16 mouse cellular contexts compared by ENCODE assay signal in the genomic region with DNA sequence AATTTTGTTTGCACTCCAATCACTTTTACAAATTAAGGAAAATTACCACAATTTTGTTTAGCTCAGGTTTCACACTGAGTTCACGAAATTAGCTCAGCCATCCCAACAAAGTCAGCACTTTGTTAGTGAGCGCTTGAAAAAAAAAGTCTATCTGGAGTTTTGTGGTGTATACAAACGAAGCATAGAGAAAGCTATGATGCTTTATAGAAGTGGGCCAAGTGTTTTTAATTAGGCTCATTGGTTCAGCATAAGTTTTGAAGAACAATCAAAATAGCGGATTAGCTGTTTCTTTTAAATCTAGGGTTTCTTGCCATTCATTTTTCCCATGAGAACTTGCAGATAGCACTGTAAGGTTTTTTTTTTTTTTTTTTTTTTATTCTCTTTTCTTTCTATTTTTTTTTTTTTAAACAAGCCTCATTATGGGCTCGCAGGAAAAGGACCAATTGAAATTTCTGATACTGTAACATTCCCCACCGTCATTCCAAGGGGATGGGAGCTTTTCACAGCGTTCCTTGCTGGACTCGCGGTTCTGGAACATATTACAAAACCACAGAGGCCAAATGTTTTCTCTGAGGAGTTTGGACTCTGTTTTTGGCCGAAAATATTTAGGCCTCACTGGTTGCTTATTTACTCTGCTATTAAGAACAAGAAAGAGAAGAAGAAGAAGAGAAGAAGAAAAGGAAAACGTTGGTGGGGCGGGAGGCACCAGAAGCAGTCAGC.
DNase-seq lines count a peak whose midpoint lies in the region; ATAC-seq lines count a peak whose summit lies in the region.
"Had no signal": no experiment of that assay in that cellular context is flagged by ENCODE, and none has a peak within 500 bp of the region (broad histone marks: within the 10 kb centered on the region; RNA-seq: fewer than 3 reads in every experiment).

No protein-coding gene starts in this region.

- ATAC-seq in embryonic facial prominence, embryonic 13.5 days (ENCODE audit: insufficient number of reproducible peaks, insufficient read depth, low FRiP score, low TSS enrichment, low read depth), result no peak
- no peak for ATAC-seq in limb, embryonic 13.5 days (ENCODE audit: low FRiP score, low read depth)
- ATAC-seq in midbrain, embryonic 11.5 days (ENCODE audit: low FRiP score), result no peak
- ATAC-seq: hindbrain, postnatal 0 days; midbrain, embryonic 16.5 days had no signal

- no peaks in the 10 kb centered on the region for H3K36me3 ChIP-seq in embryonic facial prominence, embryonic 13.5 days
- peaks cover 8% of the 10 kb centered on the region for H3K36me3 ChIP-seq in limb, embryonic 13.5 days
- H3K36me3 ChIP-seq in midbrain, embryonic 11.5 days (ENCODE audit: control insufficient read depth, insufficient read depth, low read length), result no peaks in the 10 kb centered on the region
- H3K36me3 ChIP-seq: heart, embryonic 15.5 days; limb, embryonic 15.5 days had no signal

- H3K9ac ChIP-seq in embryonic facial prominence, embryonic 13.5 days, result no peak overlapping the region
- no peak overlapping the region for H3K9ac ChIP-seq in limb, embryonic 13.5 days
- H3K9ac ChIP-seq in midbrain, embryonic 11.5 days (ENCODE audit: low read length), result no peak overlapping the region
- H3K9ac ChIP-seq: heart, embryonic 15.5 days; limb, embryonic 15.5 days; lung, embryonic 14.5 days had no signal

- 30% methylated on average over 12 of the region's 12 CpGs for WGBS in embryonic facial prominence, embryonic 13.5 days
- 48% methylated on average over 12 of the region's 12 CpGs for WGBS in limb, embryonic 13.5 days
- WGBS in midbrain, embryonic 11.5 days, result 82% methylated on average over 12 of the region's 12 CpGs

- peak overlapping the region; percentile 31 for H3K4me2 ChIP-seq in embryonic facial prominence, embryonic 13.5 days
- no peak overlapping the region for H3K4me2 ChIP-seq in limb, embryonic 13.5 days (replicated peaks)
- no peak overlapping the region for H3K4me2 ChIP-seq in midbrain, embryonic 11.5 days
- H3K4me2 ChIP-seq: heart, embryonic 15.5 days; limb, embryonic 15.5 days; lung, embryonic 14.5 days had no signal

- peak overlapping the region; percentile 80 for H3K27ac ChIP-seq in embryonic facial prominence, embryonic 13.5 days
- 0 out of 2 replicates have a peak overlapping the region, but pooled peaks have one; percentile 4 for H3K27ac ChIP-seq in limb, embryonic 13.5 days
- H3K27ac ChIP-seq in midbrain, embryonic 11.5 days (ENCODE audit: low read depth, low read length), result no peak overlapping the region
- H3K27ac ChIP-seq: heart, embryonic 15.5 days; hindbrain, postnatal 0 days; limb, embryonic 15.5 days had no signal

- H3K4me1 ChIP-seq in embryonic facial prominence, embryonic 13.5 days, result peaks cover 30% of the 10 kb centered on the region
- peaks cover 43% of the 10 kb centered on the region for H3K4me1 ChIP-seq in limb, embryonic 13.5 days
- H3K4me1 ChIP-seq in midbrain, embryonic 11.5 days (ENCODE audit: control insufficient read depth, insufficient read depth, low read length), result no peaks in the 10 kb centered on the region

- no peaks in the 10 kb centered on the region for H3K9me3 ChIP-seq in embryonic facial prominence, embryonic 13.5 days
- H3K9me3 ChIP-seq in limb, embryonic 13.5 days, result no peaks in the 10 kb centered on the region
- no peaks in the 10 kb centered on the region for H3K9me3 ChIP-seq in midbrain, embryonic 11.5 days (ENCODE audit: control insufficient read depth, low read length)
- H3K9me3 ChIP-seq: heart, embryonic 15.5 days; limb, embryonic 15.5 days had no signal

- peak; percentile 65 for DNase-seq in gastrocnemius, adult 18-20 months (ENCODE audit: low spot score)
- DNase-seq in gastrocnemius, postnatal 10 days, result no peak
- DNase-seq in kidney, postnatal 10 days, result peak; percentile 28
- DNase-seq in kidney, adult 18-20 months, result no peak
- DNase-seq in midbrain, embryonic 11.5 days (ENCODE audit: low spot score, missing footprints), result no peak
- no peak for DNase-seq in layer of hippocampus, postnatal 36 days
- DNase-seq: adrenal gland, postnatal 36 days; kidney, postnatal 4 days; lung, embryonic 14.5 days had no signal

- no peak overlapping the region for H3K4me3 ChIP-seq in embryonic facial prominence, embryonic 13.5 days
- no peak overlapping the region for H3K4me3 ChIP-seq in limb, embryonic 13.5 days
- no peak overlapping the region for H3K4me3 ChIP-seq in midbrain, embryonic 11.5 days (ENCODE audit: low read depth, low read length)
- H3K4me3 ChIP-seq: erythroblast, embryonic 14.5 days; heart, embryonic 15.5 days; limb, embryonic 15.5 days had no signal

- peaks cover 4% of the 10 kb centered on the region; the same call in 1 of the 2 replicates for H3K27me3 ChIP-seq in embryonic facial prominence, embryonic 13.5 days
- H3K27me3 ChIP-seq in limb, embryonic 13.5 days, result no peaks in the 10 kb centered on the region
- no peaks in the 10 kb centered on the region for H3K27me3 ChIP-seq in midbrain, embryonic 11.5 days (ENCODE audit: control insufficient read depth, insufficient read depth, low read length)
- H3K27me3 ChIP-seq: heart, embryonic 15.5 days; limb, embryonic 15.5 days had no signal

Comparison
In these comparisons a context has a peak if more than half of its experiments do, and no peak if none do; other contexts are left out.
1. DNase-seq: peak in gastrocnemius, adult 18-20 months (single experiment) and kidney, postnatal 10 days (single experiment); none in gastrocnemius, postnatal 10 days (single experiment), kidney, adult 18-20 months (single experiment), midbrain, embryonic 11.5 days (single experiment) and layer of hippocampus, postnatal 36 days (0 of 2).